Mouse (Mus musculus): ENCODE data around the gene B3gat3. TPM values are rescaled to one million over a fixed set of nuclear protein-coding genes. Genes with fewer than 3 reads are reported as not detected.
"Not testable (repeated sequence)": the region's sequence is repeated elsewhere in the genome, so short reads cannot be mapped to it uniquely, and the experiment has no call there.

Gene B3gat3
- polyA plus RNA-seq, 1 experiment from 2014 or later = 54.6 TPM

DNA sequence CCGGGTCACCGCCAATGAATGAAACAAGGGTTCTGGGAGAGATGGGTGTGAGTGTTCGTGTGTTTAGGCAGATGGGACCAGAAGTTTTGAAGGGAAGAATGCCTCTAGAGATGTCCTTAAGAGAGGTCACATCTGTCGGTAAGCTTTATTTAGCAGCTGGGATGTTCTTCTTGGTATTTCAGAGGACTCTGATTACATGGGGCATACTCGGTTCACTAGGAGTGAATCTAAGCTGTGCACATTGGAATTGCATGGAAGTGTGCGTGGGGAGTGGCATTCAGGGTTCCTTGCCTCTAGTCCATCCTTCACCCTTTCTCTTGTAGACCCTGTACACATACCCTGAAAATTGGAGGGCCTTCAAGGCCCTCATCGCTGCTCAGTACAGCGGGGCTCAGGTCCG is 47.7 kb downstream of the B3gat3 start:
- peak overlapping the region; percentile 94 for H3K9ac ChIP-seq
- H3K27me3 ChIP-seq = no peaks in the 10 kb centered on the region
- no peaks in the 10 kb centered on the region for H3K9me3 ChIP-seq
- H3K4me1 ChIP-seq = peaks cover 20% of the 10 kb centered on the region
- peaks cover 73% of the 10 kb centered on the region for H3K36me3 ChIP-seq
- peak overlapping the region; percentile 73 for H3K4me3 ChIP-seq
- peak overlapping the region; percentile 84 for H3K4me2 ChIP-seq (replicated peaks)
- 6% methylated on average over 9 of the region's 9 CpGs for WGBS
- peak overlapping the region; percentile 94 for H3K27ac ChIP-seq
- ATAC-seq (ENCODE audit: insufficient number of reproducible peaks, insufficient read depth, low FRiP score, low TSS enrichment) = no peak

DNA sequence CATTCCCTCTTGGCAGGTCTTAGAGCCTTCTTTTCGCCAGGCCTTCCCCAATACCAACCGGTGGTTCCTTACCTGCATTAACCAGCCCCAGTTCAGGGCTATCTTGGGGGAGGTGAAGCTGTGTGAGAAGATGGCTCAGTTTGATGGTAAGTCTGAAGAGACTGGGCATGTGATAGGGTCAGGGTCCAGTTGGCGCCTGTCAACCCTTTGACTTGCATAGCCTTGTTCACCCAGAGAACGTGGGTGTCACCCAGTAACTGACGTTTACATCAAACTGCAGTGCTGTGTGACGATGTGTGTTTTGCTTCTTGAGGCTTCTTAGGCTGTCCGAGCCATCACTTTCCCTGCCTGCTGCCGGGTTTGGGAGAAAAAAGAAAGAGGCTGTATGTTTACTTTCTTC is 52.3 kb downstream of the B3gat3 start:
- not testable (repeated sequence) for H3K27ac ChIP-seq; H3K27me3 ChIP-seq; H3K4me2 ChIP-seq (replicated peaks); ATAC-seq (ENCODE audit: insufficient number of reproducible peaks, insufficient read depth, low FRiP score, low TSS enrichment); H3K9me3 ChIP-seq; H3K9ac ChIP-seq; H3K4me3 ChIP-seq
- WGBS = 93% methylated on average over 8 of the region's 8 CpGs
- Histone ChIP-seq H3K4me1 (peaks cover 11% of the 10 kb centered on the region; the same call in 1 of the 2 replicates), H3K36me3 (peaks cover 82% of the 10 kb centered on the region)

DNA sequence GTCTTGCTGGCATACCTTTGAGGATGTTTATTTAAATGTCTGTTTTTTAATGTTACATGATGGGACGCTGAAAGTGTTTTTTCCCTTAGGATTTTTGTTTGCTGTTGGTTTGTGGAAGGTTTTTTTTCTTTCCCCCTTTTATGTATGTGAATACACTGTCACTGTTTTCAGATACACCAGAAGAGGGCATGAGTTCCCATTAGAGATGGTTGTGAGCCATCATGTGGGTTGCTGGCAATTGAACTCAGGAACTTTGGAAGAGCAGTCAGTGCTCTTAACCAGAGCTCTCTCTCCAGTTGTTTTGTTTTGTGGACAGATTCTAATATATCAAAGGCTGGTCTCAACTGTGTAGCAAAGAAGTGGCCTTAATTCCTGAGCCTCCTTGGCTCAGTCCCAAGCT is 54.5 kb downstream of the B3gat3 start:
- Histone ChIP-seq H3K4me3 (no peak overlapping the region), H3K36me3 (peaks cover 92% of the 10 kb centered on the region), H3K4me1 (peaks cover 5% of the 10 kb centered on the region; the same call in 1 of the 2 replicates), H3K9me3 (no peaks in the 10 kb centered on the region), H3K9ac (no peak overlapping the region), H3K27me3 (no peaks in the 10 kb centered on the region), H3K4me2 (replicated peaks) (no peak overlapping the region), H3K27ac (no peak overlapping the region)
- no peak for ATAC-seq (ENCODE audit: insufficient number of reproducible peaks, insufficient read depth, low FRiP score, low TSS enrichment)
- 86% methylated on average over 1 of the region's 1 CpGs for WGBS

DNA sequence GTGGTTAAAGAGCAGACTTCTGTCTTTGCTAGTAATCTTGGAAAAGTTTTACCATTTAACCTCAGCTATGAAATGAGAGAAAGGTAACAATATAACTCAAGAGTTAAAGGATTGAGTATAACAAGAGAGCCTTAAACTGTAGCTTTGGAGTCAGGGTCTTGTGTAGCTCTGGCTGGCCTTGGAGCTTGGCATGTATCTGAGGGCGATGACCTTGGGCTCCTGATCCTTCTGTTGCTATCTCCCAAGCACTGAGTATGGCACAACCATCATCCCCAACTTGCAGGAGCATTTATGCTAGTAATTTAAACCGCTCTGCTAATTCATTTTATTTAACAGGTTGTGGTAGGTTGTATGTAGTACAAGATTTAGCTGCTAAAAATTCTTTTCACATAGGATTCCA is 55.3 kb downstream of the B3gat3 start:
- Histone ChIP-seq H3K9me3 (no peaks in the 10 kb centered on the region), H3K27ac (no peak overlapping the region), H3K4me3 (no peak overlapping the region), H3K27me3 (no peaks in the 10 kb centered on the region), H3K36me3 (peaks cover 91% of the 10 kb centered on the region), H3K4me1 (peaks cover 5% of the 10 kb centered on the region; the same call in 1 of the 2 replicates), H3K9ac (no peak overlapping the region), H3K4me2 (replicated peaks) (no peak overlapping the region)
- no peak for ATAC-seq (ENCODE audit: insufficient number of reproducible peaks, insufficient read depth, low FRiP score, low TSS enrichment)
- 96% methylated on average over 2 of the region's 2 CpGs for WGBS

DNA sequence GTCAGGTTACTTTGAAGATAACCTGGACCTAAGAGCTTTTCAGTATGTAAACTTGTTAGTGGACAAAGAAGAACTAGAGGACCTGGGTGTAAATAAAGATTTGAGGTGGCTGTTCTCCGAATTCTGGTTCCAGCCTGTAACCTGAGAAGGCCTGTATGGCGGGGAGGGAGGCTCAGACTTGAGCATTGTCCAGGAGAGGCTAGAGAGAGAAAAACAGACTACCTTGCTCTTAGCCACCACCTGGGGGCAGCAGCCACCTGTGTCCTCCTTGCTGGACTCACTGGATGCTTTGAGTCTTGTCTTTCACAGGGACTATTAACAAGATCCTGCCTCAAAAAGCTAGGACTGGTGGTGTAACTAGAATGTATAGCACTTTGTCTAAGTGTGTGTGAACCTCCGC is 56.4 kb downstream of the B3gat3 start:
- no peak overlapping the region for H3K4me2 ChIP-seq (replicated peaks)
- H3K9ac ChIP-seq = no peak overlapping the region
- no peaks in the 10 kb centered on the region for H3K27me3 ChIP-seq
- H3K36me3 ChIP-seq = peaks cover 86% of the 10 kb centered on the region
- no peaks in the 10 kb centered on the region for H3K9me3 ChIP-seq
- H3K27ac ChIP-seq = peak overlapping the region; percentile 46; the same call in 1 of the 2 replicates
- peak; percentile 80; the same call in 1 of the 2 replicates for ATAC-seq (ENCODE audit: insufficient number of reproducible peaks, insufficient read depth, low FRiP score, low TSS enrichment)
- H3K4me3 ChIP-seq = no peak overlapping the region
- peaks cover 5% of the 10 kb centered on the region; the same call in 1 of the 2 replicates for H3K4me1 ChIP-seq
- 38% methylated on average over 3 of the region's 3 CpGs for WGBS

Small RNAs within 50 kb of the gene (microRNA-seq; reads per million reads assigned to microRNA genes)
- gene Mir5136 = not detected

Other genes starting within 250 kb of the B3gat3 start
- gene Slc3a2, start 197.0 kb upstream of the B3gat3 start, polyA plus RNA-seq (2016; fragmentation: Nextera tagmentation; extraction: Ambion mirVana) = 119 and 122 TPM in 2 replicates
- 88.5 and 98.3 TPM in 2 replicates for gene Wdr74, start 184.5 kb upstream of the B3gat3 start, polyA plus RNA-seq (2016; fragmentation: Nextera tagmentation; extraction: Ambion mirVana)
- 2.6 and 2.7 TPM in 2 replicates for gene 1700092M07Rik, start 179.7 kb upstream of the B3gat3 start, polyA plus RNA-seq (2016; fragmentation: Nextera tagmentation; extraction: Ambion mirVana)
- 165 and 172 TPM in 2 replicates for gene Stx5a, start 179.0 kb upstream of the B3gat3 start, polyA plus RNA-seq (2016; fragmentation: Nextera tagmentation; extraction: Ambion mirVana)
- gene Nxf1, start 163.3 kb upstream of the B3gat3 start, polyA plus RNA-seq (2016; fragmentation: Nextera tagmentation; extraction: Ambion mirVana) = 218 and 221 TPM in 2 replicates
- 202 and 221 TPM in 2 replicates for gene Tmem223, start 149.4 kb upstream of the B3gat3 start, polyA plus RNA-seq (2016; fragmentation: Nextera tagmentation; extraction: Ambion mirVana)
- 48.4 and 54.1 TPM in 2 replicates for gene Tmem179b, start 145.9 kb upstream of the B3gat3 start, polyA plus RNA-seq (2016; fragmentation: Nextera tagmentation; extraction: Ambion mirVana)
- gene Taf6l, start 134.0 kb upstream of the B3gat3 start, polyA plus RNA-seq (2016; fragmentation: Nextera tagmentation; extraction: Ambion mirVana) = 39.9 and 40.4 TPM in 2 replicates
- 166 and 170 TPM in 2 replicates for gene Polr2g, start 121.8 kb upstream of the B3gat3 start, polyA plus RNA-seq (2016; fragmentation: Nextera tagmentation; extraction: Ambion mirVana)
- 6.5 and 7.2 TPM in 2 replicates for gene Zbtb3, start 117.8 kb upstream of the B3gat3 start, polyA plus RNA-seq (2016; fragmentation: Nextera tagmentation; extraction: Ambion mirVana)
- gene Ttc9c, start 101.0 kb upstream of the B3gat3 start, polyA plus RNA-seq (2016; fragmentation: Nextera tagmentation; extraction: Ambion mirVana) = 71.3 and 71.7 TPM in 2 replicates
- gene Hnrnpul2, start 100.4 kb upstream of the B3gat3 start, polyA plus RNA-seq (2016; fragmentation: Nextera tagmentation; extraction: Ambion mirVana) = 6.2 TPM in 2 replicates
- not detected in 2 replicates for gene AC129217.1, start 90.6 kb upstream of the B3gat3 start, polyA plus RNA-seq (2016; fragmentation: Nextera tagmentation; extraction: Ambion mirVana)
- gene Bscl2, start 82.9 kb upstream of the B3gat3 start, polyA plus RNA-seq (2016; fragmentation: Nextera tagmentation; extraction: Ambion mirVana) = 43.0 and 47.5 TPM in 2 replicates
- 30.5 and 38.9 TPM in 2 replicates for gene Gng3, start 81.2 kb upstream of the B3gat3 start, polyA plus RNA-seq (2016; fragmentation: Nextera tagmentation; extraction: Ambion mirVana)
- 0.18 and 0.77 TPM in 2 replicates for gene Lrrn4cl, start 69.6 kb upstream of the B3gat3 start, polyA plus RNA-seq (2016; fragmentation: Nextera tagmentation; extraction: Ambion mirVana)
- gene Ubxn1, start 48.9 kb upstream of the B3gat3 start, polyA plus RNA-seq (2016; fragmentation: Nextera tagmentation; extraction: Ambion mirVana) = 179 and 189 TPM in 2 replicates
- 66.0 and 67.6 TPM in 2 replicates for gene Uqcc3, start 39.5 kb upstream of the B3gat3 start, polyA plus RNA-seq (2016; fragmentation: Nextera tagmentation; extraction: Ambion mirVana)
- gene Lbhd1, start 36.6 kb upstream of the B3gat3 start, polyA plus RNA-seq (2016; fragmentation: Nextera tagmentation; extraction: Ambion mirVana) = 82.3 and 88.4 TPM in 2 replicates
- not detected in 2 replicates for gene Gm49403, start 36.4 kb upstream of the B3gat3 start, polyA plus RNA-seq (2016; fragmentation: Nextera tagmentation; extraction: Ambion mirVana)
- gene 1810009A15Rik, start 31.5 kb upstream of the B3gat3 start, polyA plus RNA-seq (2016; fragmentation: Nextera tagmentation; extraction: Ambion mirVana) = 98.0 and 107 TPM in 2 replicates
- not detected in 2 replicates for gene Gm49416, start 31.4 kb upstream of the B3gat3 start, polyA plus RNA-seq (2016; fragmentation: Nextera tagmentation; extraction: Ambion mirVana)
- 50.4 and 51.5 TPM in 2 replicates for gene Ints5, start 27.4 kb upstream of the B3gat3 start, polyA plus RNA-seq (2016; fragmentation: Nextera tagmentation; extraction: Ambion mirVana)
- gene Ganab, start 22.3 kb upstream of the B3gat3 start, polyA plus RNA-seq (2016; fragmentation: Nextera tagmentation; extraction: Ambion mirVana) = 112 and 119 TPM in 2 replicates
- 2.7 and 3.0 TPM in 2 replicates for gene Rom1, start 9.0 kb downstream of the B3gat3 start, polyA plus RNA-seq (2016; fragmentation: Nextera tagmentation; extraction: Ambion mirVana)
- 29.0 and 29.7 TPM in 2 replicates for gene Eml3, start 9.2 kb downstream of the B3gat3 start, polyA plus RNA-seq (2016; fragmentation: Nextera tagmentation; extraction: Ambion mirVana)
- 202 and 211 TPM in 2 replicates for gene Mta2, start 21.5 kb downstream of the B3gat3 start, polyA plus RNA-seq (2016; fragmentation: Nextera tagmentation; extraction: Ambion mirVana)
- gene Tut1, start 33.5 kb downstream of the B3gat3 start, polyA plus RNA-seq (2016; fragmentation: Nextera tagmentation; extraction: Ambion mirVana) = 35.6 and 38.1 TPM in 2 replicates
- gene Eef1g, start 46.7 kb downstream of the B3gat3 start, polyA plus RNA-seq (2016; fragmentation: Nextera tagmentation; extraction: Ambion mirVana) = 471 and 477 TPM in 2 replicates
- gene Ahnak, start 68.9 kb downstream of the B3gat3 start, polyA plus RNA-seq (2016; fragmentation: Nextera tagmentation; extraction: Ambion mirVana) = 24.4 and 27.7 TPM in 2 replicates
- gene Scgb1a1, start 167.6 kb downstream of the B3gat3 start, polyA plus RNA-seq (2016; fragmentation: Nextera tagmentation; extraction: Ambion mirVana) = not detected in 2 replicates
- gene Asrgl1, start 215.3 kb downstream of the B3gat3 start, polyA plus RNA-seq (2016; fragmentation: Nextera tagmentation; extraction: Ambion mirVana) = 16.4 and 17.6 TPM in 2 replicates

Measured in embryonic facial prominence, embryonic 12.5 days (tissue).